Mouse (Mus musculus) Muller cell, postnatal 12 days (primary cell): Measurements from ENCODE around the gene D17Wsu92e.

Source experiments
- DNase-seq: peaks from one replicate; pipeline ENCODE4 v3.0.0-alpha.2; 2015; ENCODE audit errors: inconsistent ontology term

Gene D17Wsu92e

DNA sequence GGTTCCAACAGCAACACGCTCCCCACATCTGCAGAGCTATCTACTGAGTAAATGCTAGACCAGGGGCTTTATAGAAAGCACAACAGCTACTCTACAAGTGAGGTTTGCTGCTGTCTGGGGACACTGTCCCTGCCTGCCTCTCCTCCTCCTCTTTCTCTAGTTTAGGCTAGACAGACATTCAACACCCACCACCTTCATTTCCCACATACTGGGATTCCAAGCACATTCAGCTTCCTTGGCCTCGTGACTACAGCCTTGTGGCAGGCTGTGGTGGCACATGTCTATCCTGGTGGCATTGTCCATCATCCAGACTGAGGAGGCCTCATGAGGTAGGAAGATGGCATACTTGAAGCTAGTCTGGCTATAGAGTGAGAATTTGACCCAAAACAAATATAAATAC, 29.5 kb downstream of the D17Wsu92e start:
- no peak for DNase-seq

DNA sequence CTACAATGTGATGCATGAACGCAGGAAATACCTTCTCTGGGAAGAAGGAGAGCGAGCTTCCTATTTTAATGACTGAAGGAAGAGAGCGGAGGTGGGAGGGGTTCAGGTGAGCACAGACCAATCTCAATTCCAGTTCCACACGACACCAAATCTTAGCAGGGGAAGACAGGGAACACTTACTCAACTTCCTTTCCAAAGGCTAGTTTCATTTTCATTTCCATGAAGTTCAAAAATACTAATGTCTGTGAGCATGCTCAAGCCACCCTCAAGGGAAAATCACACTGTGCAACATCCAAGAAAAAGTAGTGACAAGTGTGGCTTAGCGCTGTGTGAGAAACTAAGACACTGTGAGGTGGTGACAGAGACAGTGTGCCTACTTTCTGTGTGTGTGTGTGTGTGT, 30.4 kb downstream of the D17Wsu92e start:
- no peak for DNase-seq

DNA sequence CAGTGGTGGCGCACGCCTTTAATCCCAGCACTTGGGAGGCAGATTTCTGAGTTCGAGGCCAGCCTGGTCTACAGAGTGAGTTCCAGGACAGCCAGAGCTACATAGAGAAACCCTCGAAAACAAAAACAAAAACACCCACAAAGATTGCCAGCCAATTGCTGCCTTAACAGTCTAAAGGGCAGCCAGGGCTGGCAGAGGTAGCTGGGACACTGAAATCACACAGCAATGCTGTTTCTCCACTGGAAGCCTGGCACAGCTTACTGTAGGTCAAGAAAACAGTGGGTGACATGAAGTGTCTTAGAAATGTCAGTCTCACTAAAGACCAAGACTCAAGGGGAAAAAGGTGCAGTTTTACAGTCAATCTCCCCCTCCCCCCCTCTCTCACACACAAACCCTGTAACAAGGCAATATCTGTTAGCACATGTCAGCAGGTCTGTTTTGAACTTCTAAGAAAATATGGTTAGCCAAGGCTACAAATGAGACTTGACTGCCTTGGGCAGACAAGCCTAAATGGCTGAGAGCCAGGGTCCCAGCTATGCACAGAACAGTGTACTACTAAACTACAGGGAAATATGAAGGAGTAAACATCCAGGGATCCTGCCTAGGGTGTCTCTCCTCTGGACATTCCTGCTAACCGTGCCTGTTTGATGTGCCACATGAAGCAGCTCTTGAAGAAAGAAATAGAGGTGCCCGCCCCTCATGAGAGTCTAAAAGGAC, 31.8 kb downstream of the D17Wsu92e start:
- DNase-seq: no peak

DNA sequence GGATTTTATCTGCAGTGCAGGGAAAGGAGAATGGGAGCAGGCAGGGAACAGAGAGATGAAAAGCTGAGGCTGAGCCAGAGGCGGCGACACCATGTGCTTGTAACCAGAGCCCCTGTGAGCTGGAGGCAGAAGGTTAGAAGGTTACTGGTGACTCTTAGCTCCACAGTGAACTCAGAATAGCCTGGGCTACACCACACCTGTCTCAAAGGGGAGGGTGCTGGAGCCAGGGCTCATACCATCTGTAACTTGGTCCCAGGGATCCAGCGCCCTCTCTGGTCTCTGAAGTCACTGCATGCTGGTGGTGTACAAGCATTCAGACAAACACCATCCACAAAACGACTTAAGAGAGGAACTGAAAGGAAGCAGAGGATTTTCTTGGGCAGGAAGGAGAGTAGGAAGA, 36.9 kb downstream of the D17Wsu92e start:
- DNase-seq: no peak

DNA sequence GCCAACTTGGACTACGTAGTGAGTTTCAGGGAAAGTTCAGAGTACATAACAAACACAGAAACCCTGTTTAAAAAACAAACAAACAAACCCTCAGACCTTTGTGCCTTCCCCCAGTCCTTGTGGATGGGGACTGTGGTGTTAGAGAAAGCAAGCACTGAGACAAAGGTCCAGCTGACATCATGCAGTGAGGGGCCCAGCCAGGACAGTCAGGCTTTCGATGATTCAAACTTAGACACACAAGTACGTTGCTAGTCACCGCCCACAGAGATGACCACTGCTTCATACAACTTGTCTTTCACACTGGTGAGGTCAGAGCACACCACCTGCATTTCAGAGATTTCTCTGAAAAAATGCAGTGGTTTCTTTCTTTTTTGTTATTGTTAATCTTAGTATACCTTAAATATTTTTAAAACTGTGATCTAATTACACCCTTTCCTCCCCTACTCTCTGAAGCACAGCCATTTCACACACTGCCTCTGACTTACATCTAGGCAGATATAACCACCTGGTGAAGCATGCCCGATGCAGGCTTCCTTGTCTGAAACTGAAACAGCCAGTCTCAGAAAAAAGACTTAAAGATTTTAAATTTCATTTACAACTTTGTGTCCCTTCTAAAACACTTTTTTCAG, 39.3 kb downstream of the D17Wsu92e start:
- DNase-seq: peak; percentile 53

DNA sequence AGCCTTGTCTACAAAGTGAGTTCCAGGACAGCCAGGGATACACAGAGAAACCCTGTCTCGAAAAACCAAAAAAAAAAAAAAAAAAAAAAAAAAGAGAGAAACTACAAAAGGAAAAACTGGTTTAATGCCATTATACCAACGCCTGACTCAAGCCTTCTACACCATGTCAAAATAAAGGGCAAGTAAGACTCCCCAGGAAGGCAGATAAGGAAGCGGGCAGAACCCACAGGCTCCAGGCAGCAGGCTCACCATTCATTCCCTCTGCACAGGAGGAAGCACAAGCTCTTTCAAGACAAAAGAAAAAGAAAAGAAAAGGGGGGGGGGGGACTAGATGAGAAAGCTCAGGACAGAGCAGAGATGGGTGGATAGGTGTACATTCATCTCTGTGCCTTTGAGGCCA, 40.7 kb downstream of the D17Wsu92e start:
- DNase-seq: no peak

DNA sequence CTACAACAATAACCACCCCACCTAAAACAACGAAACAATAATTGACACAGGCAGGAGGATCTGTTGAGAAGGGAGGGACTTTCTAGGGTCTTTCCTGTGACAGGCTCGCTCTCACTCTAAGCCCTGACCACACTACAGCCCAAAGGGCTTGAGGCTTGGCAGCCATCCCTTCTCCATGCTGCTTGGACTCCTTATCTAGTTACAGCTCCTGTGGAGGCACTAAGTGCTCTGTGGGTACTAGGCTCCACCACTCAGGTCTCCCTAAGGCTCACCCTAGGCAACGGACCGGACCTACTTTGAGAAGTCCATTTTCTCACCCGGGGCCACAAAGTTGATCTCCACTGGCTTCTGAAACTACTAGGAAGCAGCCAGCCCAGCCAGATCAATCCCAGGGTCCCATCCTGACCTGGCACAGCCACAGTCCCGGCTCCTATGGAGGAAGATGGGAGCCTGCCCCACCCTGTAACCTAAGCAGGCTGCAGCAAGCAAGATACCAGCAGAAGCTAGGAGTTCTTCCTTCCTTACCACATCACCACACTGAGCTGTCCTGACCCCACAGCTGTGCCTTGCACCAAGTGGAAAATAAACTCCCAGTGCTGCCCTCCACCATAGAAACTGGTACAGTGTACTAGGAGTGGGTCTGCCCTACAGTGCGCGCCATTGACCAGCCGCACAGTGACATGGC, 41.6 kb downstream of the D17Wsu92e start:
- no peak for DNase-seq

DNA sequence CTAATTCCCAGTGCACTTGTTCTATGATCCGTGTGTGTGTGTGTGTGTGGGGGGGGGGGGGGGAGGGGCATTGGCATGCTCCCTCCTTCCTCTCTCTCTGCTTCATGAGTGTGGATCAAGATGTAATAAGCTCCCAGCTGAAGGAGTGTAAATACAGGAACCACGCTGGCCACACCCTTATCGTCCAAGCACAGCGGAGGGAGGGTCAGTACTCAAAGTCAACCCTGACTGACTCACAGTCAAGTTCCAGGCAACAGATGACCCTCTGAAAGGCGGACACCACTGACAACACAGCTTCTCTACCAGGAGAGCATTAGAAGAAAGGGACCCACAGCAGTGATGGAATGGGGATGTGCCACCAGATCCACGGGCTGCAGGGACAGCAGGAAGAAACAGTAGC, 42.6 kb downstream of the D17Wsu92e start:
- DNase-seq: no peak

DNA sequence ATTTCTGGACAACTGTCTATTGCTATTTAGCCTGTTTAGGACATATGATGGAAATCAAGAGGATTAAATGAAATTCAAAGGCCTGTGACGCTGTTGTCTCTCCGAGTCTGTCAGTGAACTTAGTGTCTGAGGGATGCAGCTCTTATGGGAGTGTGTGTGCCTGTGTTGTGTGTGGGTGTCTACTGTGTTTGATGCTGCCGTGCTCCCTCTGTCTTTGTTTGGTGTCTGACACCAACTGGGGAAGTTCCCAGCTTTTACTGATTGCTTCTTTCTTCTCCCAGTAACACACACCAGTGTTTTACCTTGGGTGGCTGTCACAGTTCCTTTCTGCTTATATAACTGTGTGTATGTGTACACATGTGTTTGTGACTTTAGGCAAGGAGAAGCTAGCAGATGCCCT, 46.2 kb downstream of the D17Wsu92e start:
- no peak for DNase-seq

DNA sequence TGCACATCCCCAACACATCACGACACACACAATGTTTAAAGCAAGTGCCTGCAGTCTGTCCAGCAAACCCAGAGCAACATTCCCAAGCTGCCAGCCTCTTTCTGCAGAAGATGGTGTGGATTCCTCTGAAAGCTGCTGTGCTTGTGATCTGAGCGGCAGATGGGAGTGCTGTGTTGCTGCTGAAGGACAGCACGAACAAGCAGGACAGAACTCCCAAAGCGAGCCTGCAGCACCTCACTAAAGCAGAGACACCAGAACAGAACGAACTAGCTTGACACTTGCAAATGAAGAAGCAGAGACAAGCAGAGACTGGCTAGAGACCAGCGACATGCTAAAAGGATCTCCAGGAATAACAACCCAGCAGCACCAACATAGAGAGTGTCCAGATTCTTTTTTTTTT, 48.8 kb downstream of the D17Wsu92e start:
- DNase-seq: no peak

DNA sequence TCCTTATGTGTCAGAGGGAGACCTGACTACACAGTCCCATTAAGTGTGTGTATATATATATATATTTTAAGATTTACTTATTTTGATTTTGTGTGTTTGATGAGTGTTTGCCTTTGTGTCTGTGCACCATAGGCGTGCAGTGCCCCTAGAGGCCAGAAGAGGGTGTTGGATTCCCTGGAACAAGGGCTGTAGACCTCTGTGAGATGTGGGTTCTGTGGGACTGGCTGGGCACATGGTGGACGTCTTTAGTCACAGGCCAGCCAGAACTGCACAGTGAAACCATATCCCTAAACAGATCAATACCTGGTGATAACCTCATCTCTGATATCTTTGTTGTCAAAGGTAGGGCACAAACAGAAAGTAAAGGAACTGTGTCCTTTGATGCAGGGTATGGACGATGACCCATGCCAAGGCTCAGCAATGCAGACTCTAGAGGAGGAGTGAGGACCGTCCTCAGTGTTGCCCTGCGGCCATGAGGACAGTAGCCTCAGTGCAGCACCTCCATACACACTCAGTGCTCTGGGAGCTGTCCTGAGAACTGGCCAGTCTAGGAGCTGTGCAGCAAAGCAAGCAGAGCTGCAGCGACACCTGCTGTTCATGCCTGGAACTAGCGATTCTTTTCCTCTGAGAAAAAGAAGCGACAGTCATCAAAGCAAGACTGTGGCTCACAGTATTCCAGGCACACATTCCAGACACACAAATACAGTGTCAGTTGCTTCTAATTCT, 51.5 kb downstream of the D17Wsu92e start:
- peak; percentile 39 for DNase-seq

DNA sequence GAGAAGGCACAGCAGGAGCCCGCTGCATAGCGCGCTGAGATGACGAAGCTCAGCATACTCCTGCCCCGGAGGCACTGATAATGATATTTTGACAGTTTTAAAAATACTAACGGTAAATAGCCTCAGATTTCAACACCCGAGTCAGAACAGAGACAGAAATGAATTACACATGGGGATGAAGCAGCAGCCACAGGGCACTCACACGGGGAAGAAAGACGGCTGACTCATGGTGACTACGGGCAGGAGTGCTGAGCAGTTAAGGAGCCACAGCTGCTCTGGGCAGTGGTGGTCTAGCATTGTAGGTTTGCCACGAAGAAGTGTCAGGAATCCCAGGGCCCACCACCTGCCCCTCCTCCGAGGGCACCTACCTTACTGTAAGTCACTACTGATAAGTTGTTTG, 52.9 kb downstream of the D17Wsu92e start:
- DNase-seq: no peak

DNA sequence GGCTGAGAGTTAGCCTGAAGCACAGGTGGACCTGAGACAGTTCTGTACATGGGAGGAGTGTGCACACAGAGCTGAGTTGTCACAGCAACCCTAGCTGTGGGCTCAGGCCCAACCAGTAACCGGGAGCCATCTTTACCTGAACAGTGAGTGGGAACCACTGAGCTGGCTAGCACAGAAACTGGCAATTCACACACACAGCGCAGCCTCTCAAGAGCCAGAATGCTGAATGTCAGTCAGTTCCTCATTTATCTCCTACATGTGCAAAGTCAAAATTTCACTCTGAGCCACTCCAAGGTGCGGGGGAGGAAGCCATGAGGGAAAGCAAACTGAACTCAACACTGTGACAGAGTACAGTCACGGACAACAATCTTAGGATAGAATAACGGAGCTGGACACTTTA, 53.3 kb downstream of the D17Wsu92e start:
- no peak for DNase-seq

DNA sequence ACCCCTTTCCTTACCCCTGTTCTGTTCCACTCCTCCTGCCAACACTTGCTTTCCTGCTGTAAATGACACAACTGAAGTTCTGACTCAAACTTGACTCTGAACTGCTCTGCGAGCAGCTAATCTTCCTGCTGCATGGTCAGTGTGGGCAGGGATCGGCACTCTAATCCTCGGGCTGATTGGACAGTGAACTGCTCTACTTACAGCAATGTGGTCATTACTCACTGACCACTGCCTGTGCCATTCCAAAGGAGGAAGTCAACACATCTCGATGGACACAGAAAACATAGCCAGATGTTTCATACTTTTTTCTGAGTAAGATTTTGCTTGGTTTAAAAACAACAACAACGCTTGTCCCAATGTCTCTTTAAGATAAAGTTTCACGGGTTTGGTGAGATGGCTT, 55.4 kb downstream of the D17Wsu92e start:
- DNase-seq: no peak

DNA sequence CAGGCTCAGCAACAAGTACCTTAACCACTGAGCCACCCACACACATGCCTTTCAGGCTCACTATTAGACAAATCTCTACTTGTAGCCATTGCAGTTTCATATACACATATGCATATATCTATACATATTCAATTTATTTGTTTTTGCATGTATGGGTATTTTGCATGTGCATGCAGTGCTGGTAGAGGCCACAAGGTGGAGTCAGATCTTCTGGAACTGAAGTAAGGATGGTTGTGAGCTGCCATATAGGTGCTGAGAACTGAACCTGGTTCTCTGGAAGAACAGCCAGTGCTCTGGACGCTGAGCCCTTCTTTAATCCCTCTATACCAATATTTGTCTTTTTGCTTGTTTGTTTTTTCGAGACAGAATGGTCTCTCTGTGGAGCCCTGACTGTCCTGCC, 56.0 kb downstream of the D17Wsu92e start:
- no peak for DNase-seq

DNA sequence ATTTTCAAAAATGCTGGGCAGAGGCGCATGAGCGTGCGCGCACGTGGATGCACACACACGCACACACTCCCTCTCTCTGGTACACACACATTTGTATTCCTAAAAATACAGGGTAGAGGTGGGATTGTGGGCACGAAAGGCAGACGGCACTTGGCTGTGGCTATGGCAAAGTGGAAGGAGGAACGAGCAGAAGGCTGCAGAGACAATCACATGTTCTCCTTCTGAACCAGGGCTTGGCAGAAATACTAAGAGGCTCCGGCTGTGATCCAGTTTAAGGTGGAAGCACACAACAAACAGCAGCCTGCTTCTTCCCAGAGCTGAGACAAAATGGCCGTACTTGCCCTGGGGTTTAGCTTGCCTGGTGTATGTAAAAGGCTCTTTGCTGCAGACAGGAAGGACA, 57.6 kb downstream of the D17Wsu92e start:
- DNase-seq: no peak

DNA sequence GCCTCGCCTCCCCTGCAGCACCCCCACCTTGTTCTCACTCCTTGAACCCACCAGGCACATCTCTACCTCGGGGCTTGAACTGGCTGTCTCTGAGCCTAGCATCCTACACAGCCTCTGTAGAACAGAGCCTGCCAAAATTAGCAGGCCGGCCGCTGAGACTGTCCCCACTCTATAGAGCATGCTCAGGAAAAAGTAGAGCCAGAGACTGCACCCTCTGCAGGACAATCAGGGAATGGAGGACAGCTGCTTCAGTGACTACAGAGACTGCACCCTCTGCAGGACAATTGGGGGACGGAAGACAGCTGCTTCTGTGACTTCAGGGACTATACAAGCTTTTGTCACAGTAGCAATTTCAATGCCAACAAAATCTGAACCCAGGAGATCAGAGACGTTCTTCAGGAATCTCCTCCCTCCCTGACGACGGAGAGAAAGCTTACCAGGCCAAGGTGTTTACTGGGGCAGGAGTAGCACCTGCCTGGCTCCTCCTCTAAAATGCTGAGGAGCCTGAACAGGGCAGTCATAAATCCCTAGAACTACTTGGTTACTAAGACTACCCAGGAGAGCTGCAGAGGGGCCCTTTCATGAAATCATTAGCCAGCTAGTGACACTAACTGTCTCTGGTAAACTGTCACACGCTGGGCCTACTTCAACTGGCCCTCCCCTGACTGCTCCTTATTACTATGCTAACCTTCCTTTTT, 58.7 kb downstream of the D17Wsu92e start:
- peak; percentile 65 for DNase-seq

DNA sequence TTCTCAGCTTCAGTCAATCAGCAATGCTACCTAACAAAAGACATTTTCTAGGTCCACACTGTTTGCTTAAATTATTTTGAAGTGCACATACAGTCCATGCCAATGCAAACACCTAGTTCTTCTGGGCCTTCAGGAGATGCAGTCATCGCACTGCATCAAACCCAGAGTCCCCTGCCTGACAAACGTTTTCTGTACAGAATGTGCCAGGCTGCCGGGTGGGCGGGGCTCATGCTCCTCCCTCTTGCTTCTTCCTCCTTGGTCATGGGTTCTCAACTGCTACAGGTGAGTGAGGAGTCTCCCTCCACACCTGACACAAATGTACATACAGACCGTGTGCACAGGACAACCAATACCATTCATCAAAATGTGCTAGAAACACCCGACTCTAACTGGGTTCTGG, 60.3 kb downstream of the D17Wsu92e start:
- no peak for DNase-seq

DNA sequence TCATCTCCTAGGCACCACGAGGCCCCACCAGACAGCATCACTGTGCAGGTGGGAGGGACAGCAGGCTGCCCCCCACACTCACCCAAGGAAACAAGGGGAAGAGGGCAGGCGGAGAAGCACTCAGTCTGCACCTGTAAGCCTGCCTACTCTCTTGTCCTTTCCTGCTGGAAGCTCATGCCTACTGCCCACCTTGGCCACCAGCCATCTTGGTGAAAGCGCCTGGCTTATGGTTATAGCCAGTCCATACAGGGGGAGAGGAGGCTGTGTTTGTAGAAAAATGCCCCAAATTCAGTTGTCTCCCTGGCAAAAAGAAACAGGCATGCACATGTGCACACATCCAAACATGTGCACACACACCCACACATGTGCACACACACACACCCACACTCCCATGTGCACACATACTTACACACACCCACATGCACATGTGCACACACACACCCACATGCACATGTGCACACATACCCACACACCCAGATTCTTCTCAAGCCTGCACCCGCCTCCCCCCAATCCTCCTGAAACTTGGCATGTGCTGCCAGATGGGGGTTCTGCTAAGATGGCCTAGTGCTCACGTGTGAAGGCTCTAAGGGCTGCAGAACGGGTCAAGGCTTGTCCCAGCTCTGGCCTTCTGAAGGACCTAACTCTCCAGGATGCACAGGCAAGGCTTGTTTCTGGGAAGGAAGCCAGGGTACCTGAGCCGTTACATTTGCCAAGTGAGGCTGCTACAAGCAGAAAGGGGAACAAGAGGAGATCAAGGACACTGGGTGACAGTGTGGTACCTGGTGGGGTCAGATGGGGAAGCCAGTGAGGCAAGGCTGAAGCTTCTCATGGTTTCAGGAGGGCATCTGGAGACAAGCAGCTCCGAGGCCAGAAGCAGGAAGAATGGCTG, 68.9 kb downstream of the D17Wsu92e start:
- no peak for DNase-seq

DNA sequence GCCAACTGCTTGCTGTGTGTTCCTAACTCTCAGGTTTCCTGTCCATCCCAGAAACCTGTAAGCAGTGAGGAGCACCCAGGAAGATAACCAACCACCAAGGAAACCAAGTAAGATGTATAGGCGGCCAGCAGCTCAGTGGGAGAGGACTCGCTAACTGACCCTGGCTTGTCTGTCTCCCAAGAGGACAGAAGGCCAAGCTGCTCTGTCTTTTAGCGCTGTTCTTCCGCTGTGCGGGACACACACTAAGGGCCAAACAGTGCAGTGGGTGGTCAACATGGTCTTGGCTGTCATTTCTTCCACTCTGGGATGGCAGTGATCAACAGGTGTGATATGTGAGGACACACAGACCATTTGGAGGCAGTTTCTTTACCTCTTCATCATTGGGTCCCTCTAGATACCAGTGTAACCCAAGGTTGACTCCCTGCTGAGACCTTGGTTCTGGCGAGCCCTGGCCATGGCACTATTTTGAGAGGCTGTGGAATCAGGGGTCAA, 70.0 kb downstream of the D17Wsu92e start:
- DNase-seq: no peak

DNA sequence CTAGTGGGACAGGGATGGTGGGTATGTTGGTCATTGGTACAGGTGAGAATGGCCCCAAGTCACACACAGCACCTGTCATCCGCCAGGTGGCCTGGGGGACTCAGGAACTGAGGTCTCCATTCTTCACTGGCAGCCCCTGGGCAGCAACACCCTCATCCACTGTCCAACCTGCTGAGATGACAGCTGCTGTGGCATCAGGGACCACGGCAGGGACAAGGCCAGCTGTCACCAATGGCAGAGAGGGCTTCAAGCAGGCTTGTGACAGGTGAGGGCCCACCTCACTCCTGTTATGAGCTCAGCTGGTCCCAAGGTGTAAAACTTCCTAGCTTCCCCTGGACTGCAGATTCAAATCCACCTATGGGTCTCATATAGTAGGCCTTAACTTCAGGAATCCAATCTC, 72.3 kb downstream of the D17Wsu92e start:
- DNase-seq: no peak
